Mouse (Mus musculus): Measurements from ENCODE around the gene Gpr19.

DNA sequence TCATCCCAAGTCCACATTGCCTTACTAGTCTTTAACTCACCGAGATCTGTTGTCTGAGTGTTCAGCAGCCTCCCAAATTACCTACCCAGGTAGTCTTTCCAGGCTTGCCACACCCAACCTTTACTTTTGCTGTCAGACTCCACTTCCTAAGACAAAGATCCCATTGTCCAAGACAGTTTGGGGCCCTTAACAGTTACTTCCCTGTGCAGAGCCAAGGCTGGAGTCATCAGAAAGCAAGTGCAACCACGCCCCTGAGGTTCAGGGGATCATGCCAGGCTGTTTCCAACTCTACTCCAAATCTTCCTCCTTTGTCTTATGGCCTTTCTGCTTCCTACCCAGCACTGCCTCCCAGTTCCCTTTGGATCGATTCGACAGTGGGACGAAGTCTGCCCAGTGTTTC is 16.1 kb upstream of the Gpr19 start:
- TF ChIP-seq CTCF (IDR thresholded peaks at IDR 0.05) (no peak), EP300 (IDR thresholded peaks at IDR 0.05) (no peak)
